Mouse (Mus musculus): ENCODE measurements at regions not wholly inside any gene's neighbourhood (a gene's known extent, or its start where the extent isn't known, plus 50 kb on each side); places are given as distances from the start of the nearest gene placed in this dataset.

DNA sequence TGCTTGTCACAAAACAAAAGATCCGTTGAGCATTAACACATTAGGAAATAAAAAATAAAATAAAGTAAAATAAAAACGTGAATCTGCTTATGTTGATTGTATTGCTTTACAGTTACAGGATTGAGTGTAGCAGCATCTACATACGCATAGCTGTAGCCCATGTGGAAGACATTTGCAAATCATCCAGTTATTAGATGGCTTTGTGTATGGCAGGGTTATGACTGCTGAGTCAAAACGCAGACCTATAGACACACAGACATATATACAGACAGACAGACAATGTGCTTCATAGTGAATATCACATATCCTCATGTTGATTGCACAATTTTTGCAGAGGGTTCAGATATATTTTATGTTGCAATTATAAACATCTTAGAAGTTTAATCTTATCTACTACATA, 64.5 kb downstream of the Gm11146 start:
- DNase-seq (ENCODE audit: low spot score), result no peak

DNA sequence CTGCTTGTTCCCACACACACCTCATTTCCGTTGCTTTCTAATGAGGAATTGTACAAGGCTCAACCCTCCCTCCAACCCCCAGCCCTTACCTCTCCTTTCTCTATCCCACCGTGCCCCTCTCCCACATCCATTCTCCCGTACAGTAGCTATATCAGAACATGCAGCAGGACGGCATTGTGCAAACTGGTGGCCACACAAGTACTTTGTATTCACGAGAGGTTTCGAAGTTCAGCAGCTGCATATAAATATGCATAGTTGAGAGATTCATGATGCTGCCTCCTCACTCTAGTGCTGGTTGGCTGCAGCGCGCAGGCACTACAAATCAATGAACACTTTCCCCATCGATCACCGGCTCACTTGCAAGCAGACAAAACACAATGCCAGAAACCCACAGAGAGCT, 65.1 kb downstream of the Gm11146 start:
- DNase-seq (ENCODE audit: low spot score), result no peak

DNA sequence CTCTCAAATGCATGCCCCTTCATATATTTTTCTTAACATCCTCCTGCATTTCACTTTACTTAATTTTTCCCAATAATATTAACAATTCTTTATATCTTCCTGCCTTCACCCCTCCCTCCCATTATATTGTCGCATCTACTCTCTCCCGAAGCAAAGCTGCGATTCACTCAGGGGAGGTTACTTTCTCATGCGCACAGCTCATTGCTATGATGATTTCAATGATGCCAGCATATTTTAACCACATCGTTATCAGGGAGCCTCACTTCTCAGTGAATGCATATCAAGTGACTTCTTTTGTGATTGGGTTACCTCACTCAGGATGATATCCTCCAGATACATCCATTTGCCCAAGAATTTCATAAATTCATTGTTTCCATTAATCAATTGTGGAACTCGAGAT, 65.6 kb downstream of the Gm11146 start:
- DNase-seq (ENCODE audit: low spot score), result no peak

DNA sequence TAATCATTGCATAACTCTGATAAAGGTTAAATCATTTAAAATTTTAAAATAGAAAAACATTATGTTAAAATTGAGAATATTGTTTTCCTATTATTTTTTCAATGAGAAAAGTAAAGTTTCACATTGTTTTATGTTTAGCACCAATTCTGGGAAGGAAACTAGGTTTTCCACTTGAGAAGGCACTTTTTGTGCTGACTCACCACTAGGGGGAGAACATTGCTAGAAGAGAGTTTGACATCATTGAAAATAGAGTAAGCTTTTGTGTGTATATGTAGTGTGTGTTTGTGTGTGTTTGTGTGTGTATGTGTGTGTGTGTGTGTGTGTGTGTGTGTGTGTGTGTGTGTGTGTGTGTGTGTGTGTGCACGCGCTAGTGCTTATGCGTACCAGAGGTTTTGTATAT, 66.9 kb downstream of the Gm11146 start:
- DNase-seq (ENCODE audit: low spot score), result no peak

DNA sequence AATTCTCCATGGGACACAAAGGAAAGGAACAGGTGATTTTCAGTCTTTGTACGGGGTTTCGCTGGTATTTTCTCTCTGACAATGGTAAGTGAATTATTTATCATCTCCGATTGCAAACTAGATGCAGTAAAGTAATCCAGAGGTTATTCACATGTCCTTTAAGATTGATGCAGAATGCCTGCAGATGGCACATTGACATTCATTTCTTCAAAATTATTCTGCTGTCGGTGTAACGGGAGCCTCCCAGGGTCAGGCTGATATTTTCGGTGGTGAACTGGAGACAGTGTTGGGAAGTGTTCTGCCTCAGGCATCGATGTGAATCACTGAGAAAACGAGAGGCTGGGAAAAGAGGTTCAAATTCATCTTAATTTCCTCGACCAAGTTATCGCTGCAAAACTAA, 70.3 kb downstream of the Gm11146 start:
- no peak for DNase-seq (ENCODE audit: low spot score)

DNA sequence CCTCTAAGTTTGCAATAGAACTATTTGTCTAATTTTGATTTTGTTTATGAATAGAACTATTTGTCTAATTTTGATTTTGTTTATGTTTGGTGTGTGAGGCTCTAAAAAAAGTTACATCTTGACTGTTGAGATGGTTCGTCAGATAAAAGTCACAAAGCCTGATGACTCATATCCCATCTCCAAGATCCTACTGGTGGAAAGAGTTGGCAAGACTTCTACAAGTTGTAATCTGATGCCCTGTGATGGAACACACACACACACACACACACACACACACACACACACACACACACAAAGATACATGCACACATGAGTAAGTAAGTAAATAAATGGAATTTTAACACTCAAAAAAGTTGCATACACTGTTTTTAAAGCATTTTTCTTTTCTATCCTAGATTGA, 73.9 kb downstream of the Gm11146 start:
- no peak for DNase-seq (ENCODE audit: low spot score)

DNA sequence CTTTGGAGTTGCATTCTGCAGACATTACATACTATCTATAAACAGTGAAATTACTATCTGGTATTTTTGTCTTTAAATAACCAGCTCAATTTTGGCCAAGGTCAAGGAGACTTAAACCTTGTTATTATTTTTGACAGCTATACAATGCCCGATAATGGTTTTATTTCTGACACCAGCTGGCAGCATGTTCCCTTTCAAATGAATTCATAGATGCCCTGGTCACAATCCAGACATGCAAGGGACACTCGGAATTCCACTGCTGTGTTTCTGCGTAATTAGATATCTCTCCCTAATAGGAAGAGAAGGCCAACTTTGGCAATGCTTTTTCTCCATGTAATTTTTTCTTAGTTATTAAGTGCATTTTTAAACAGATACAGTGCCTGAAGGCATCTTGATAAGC, 87.3 kb downstream of the Gm11146 start:
- no peak for DNase-seq (ENCODE audit: low spot score)

DNA sequence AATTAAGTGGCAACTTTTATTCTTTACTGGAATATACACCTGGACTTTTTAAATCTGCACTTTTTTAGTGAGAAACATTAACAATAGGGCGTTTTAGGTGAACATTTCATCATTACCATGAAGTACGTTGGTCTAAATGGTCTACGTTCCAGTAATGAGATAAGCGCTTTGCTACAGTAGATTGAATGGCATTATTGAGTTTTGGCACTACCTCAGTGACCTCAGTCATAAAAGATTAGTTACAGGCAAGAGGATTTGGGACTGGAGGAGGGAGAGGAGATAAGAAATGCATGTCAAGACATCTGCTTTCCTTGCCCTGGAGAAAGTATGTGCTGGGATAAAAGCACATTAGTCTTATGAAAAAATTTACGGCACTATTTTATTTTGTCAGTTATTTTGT, 98.3 kb downstream of the Gm11146 start:
- DNase-seq (ENCODE audit: low spot score), result no peak

DNA sequence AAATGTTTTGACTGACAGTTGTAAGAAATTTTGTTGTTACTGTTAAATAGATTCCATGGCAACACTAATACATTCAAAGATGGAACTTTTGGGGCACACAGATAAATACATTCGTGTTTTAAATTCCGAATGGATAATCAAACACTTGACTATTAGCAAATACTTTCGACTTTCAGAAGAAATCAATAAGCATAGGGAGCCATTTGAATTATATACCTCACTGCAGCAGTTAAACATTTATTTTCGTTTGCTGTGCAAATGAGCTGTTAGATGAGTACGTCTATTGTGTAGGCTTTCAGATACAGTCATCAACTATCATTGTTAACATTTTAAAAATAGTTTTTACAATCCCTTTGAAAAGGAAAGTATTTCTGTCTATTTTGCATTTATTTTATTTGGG, 99.0 kb downstream of the Gm11146 start:
- DNase-seq (ENCODE audit: low spot score), result no peak

DNA sequence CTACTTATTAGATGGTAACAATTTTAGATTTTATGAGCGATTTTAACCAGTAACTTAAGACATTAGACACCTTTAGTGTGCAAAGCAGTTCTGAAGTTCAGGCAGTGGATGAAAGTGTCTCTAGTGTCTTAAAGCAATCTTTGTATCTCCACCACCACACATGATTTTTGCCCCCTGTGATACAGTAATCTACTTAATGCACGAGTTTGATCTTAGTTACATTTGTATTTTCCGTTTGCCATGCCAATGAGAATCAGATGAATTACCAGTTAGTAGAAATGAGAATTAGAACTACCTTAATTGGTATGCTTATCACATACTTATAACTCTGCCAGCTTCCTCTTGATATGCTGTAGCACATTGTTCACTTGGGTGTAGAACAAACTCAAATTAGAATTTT, 99.9 kb downstream of the Gm11146 start:
- DNase-seq (ENCODE audit: low spot score), result no peak

DNA sequence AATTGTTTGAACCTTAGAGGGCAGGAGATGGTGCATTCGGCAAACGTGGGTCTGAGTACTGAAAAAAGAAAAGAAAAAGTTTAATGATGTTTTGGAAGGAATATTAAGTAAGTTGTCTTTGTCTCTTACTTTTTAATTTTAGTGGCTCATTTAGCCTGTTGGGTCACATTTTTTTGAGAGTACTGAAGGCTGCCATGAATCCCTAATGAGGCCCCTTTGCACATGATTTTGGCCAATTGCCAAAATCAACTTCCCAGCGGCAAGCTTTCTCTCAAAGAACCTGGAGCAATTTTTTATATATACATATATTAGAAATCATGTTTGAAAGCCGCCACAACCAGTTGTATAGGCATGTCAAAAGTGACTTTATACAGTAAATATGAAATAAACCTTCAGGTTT, 100.9 kb downstream of the Gm11146 start:
- no peak for DNase-seq (ENCODE audit: low spot score)

DNA sequence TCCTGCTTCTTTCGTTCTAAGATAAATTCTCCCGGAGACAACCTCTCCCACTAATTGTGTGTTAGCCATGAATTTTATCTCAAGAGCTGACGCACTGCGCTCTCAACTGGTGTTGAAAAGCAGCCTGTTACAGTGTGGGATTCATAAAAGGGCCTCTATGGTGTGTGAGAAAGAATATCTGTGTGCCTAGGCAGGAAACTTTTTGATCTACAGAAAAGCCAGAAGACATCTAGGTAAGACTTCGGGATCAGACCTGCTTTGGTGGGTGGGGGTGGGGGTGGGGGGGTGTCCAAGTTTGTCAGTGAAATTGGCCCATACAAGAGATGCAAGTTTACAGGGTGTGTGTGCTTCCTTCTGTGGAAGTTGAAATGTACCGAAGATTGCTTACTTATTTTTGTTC, 101.5 kb downstream of the Gm11146 start:
- DNase-seq (ENCODE audit: low spot score), result no peak

DNA sequence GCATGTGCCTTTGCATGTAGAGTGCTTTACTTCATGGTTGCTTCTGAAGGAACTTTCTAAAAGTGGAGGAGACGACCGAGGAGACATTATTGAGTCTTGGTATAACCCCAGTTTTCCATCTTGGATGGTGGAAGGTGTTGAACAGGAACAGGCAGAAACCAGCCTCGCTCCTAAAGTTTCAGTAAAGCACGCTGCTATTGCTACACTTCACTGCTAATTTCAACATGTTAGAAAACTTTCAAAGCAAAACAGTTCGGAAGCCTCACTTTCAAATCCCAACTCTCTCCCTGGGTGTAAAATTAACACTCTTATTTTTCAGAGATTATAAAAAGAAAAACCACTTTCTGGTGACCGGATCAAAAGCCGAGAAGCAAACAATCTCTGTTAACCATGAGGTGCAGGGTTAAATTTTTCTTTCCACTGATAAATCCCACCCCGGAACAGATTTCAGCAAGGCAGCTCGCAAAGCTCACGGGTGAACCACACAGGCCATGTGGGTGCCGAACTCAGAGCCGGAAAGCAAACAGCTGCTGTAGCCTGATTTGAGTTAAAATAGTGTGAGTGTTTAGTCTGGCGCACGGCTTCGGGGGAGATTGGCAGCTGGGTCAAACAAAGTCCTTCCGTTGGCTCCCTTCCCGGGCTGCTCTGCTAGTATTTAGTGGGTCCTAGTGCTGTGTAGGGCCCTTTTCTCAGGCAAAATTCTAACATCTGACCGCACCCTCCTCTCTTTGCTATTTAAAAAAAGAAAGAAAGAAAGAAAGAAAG, 102.2 kb downstream of the Gm11146 start:
- peak; percentile 81 for DNase-seq (ENCODE audit: low spot score)

DNA sequence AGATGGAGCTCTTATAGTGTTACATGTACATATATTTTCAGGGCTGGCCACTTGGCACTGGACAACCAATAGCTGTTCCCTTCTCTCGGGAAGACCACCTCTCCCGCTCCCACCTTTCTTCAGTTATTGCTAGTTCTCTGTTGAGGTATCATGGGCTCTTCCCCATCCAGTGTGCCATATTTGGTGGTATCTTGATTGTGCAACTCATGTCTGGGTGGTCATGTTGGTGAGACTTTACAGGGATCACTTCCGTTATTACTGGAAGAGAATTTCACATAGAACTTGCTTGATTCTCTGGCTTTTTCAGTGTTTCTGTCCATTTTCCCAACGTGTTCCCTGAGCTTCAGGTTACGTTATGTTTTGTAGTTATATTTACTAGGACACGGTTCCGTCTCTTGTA, 106.6 kb downstream of the Gm11146 start:
- no peak for DNase-seq (ENCODE audit: low spot score)

DNA sequence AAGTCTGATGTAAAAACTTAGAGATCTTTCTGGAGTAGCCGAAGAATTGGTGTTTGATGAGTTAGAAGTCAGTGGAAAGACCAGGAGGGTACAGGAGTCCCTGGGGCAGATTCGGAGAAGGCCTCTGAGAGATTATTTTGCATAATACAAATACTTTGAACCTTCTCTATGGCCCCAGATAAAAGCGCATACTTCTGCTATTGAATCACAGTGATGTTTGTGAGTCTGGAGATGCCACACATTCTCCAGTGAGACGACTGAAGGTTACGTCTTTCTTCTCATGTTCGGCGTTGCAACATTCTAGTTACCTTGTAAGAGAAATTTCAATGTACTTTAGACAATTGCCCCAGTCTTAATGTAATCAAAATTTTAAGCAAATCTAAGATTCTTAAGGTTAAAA, 107.9 kb downstream of the Gm11146 start:
- no peak for DNase-seq (ENCODE audit: low spot score)

DNA sequence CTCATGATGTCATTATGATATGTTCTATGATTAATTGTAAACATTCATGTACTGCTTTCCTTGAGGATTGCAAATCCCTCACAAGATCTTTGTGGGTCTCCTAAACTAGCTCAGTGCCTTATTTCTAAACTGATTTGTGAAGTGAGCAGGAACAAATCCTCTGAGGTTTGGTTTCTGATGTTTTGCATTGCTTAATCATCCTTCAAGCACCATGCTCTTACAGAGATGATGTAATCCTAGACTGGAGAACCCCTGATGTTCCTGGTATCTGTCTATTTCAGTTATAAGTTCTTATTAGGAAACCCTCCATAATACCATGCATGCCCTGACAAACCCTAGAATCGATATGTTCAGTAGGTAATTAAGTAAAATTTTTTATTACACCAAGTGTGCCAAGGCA, 113.7 kb downstream of the Gm11146 start:
- no peak for DNase-seq (ENCODE audit: low spot score)

DNA sequence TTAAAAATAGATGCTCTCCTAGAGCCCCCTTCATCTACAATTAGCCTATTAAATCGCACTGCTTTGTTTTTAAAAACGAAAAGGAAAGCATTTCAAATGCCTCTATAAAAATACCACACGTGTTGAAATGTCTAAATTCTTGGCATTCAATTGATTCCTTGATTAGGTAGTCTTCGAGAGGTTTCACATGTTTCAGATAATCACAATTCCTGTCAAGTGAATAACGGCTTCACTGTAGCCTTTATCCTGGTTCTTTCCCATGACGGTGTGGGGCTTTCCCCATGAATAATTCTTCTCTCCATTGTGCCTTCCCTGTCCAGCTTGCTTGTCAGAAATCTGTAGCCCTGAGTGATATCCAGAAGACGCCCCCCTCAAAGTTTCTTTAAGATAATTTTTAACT, 122.1 kb downstream of the Gm11146 start:
- no peak for DNase-seq (ENCODE audit: low spot score)

DNA sequence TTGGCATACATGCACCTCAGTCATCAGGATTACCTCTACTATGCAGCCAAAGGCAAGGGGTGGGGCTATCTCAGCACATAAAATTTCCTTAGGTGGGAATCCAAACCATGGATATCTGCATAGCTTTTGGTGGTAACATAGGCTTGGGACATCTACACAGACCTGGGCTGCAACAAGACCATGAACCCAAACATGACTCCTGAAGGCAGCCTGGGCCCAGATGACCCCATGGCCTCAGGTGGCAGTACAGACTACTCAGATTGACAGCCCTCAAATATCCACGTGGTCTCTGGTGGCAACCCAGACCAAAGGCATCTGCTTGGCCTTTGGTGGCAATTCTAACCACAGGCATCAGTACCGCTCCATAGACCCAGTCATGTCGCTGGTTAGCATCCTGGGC, 130.0 kb downstream of the Gm11146 start:
- DNase-seq (ENCODE audit: low spot score), result no peak

DNA sequence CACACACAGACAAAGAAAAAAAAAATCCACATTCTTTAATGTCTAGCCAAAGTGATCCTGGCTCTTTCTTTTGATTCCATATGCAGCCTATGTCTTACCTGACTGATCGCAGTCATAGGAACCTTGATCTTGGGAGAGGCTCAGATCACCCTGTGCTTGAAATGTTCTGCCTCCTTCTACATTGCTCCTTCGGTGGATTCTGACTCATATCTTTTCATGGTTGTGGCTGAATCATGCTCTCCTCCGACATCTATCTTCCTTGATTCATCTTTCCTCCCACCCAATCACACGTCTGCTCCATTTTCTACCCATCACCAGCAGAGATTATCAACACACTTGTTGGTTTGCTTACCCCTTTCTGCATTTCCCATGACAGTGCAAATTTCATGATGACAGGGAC, 132.0 kb downstream of the Gm11146 start:
- DNase-seq (ENCODE audit: low spot score), result no peak

DNA sequence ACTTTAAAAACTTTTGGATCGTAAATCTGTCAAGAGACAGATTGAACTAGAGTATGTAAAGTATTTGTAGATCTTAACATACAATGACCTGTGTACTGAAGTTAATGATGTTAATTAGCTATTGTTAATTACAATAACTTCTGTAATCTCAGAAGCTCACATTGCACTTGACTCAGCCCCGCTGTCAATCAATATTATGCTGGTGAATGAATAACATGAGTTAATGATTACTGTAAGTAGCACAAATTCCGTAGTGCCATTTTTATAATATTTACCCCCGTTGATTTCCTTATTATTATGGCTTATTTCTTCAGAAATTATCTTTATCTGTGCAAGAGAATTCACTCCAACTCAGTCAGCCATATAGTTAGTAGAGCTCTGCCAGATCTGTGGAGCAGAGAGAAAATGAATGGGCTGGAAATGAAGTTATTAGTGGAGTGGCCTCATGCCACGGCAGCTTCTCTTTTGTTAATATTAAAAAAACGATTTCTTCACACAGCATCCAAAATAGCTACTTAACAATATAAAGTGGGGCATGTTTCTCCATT, 132.5 kb downstream of the Gm11146 start:
- DNase-seq (ENCODE audit: low spot score), result no peak

DNA sequence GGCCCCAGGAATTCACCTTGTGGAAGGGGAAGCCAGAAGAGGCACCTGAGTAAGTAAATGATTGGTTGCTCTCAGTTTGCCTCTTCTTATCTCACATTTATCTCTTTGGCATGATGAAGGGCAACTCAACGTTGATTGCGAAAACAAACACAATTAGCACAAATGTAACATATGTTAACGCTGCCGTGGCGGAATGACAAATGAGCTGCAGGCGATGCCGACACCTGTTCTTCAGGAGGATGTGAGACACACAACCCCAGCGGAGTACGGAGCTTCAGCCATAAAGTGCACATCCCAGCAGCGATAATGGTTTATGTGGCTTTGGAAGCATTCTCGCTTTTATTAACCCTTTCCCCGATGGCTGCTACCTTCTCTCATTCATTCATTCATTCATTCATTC, 134.7 kb downstream of the Gm11146 start:
- no peak for DNase-seq (ENCODE audit: low spot score)

DNA sequence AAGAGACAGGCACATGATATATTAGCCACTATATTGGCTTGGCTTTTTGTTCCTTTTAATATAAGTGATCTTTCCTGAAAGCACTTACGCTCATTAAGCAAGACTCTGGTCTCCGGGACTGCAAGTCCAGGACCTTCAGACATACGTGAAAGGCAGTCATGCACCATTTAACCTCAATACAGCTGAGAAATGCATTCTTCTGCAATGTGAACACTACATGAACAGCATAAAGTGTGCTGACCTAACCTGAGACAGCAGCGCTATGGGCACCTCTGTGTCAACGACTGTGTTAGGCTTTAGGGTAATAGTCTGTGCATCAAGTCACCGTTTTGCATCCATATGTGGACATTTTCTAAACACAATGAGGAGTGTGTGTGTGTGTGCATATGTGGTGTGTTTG, 137.3 kb downstream of the Gm11146 start:
- DNase-seq (ENCODE audit: low spot score), result no peak

DNA sequence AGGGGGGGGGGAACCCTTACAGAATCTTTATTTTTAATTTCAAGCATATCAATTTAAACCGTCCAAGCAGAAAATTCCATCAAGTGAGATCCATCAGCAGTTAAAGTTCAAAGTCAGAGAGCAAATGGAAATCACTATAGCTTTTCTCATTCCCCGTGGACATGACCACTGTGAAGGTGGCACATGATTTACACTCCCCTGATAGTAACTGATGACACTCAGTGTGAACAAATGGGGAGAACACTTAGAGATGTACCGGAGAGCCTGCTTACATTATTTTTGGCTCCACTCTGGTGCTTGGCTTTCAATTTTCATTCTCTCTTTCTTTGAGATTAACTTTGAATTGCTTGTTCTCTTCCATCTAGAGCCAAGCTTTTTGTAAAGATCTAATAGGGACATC, 140.0 kb downstream of the Gm11146 start:
- no peak for DNase-seq (ENCODE audit: low spot score)

DNA sequence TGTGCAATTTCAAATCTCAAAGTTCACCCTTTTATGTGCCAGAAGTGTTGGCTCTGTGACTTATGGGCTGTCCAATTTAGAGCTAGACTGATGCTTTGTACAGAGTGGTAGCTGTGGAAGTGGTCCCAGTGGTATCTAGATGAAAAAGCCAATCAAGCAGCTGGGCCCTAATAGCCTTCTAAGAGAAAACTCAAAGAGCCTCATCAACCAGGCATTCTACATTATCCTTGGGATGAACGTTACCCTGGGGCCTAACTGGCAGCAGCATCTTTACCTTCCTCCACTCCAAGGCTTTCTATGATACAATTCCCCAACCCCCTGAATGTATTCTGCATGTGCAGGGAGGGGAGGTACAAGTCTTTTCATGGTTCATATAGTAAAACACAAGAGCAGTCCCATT, 140.4 kb downstream of the Gm11146 start:
- no peak for DNase-seq (ENCODE audit: low spot score)
